Mouse (Mus musculus): ENCODE data around the gene Grxcr1. TPM values are rescaled to one million over a fixed set of nuclear protein-coding genes. Genes with fewer than 3 reads are reported as not detected.

Gene Grxcr1
- polyA plus RNA-seq, 1 experiment from 2014 or later, result not detected

Other genes with a start within 250 kb of the Grxcr1 start
- gene Atp8a1, start 184.4 kb upstream of the Grxcr1 start, polyA plus RNA-seq (2016; fragmentation: Nextera tagmentation; extraction: Ambion mirVana), result 25.2 and 28.1 TPM in 2 replicates
- gene Gm5108, start 90.2 kb upstream of the Grxcr1 start, polyA plus RNA-seq (2016; fragmentation: Nextera tagmentation; extraction: Ambion mirVana), result not detected in 2 replicates
- not detected in 2 replicates for gene Gm21905, start 85.4 kb upstream of the Grxcr1 start, polyA plus RNA-seq (2016; fragmentation: Nextera tagmentation; extraction: Ambion mirVana)

Data from forebrain, embryonic 12.5 days (tissue).